Comparison of ENCODE assay signal across 26 mouse cellular contexts in genomic region chr17:10808571-10808970, GRCm38 (mm10). TPM values are rescaled to one million over a fixed set of nuclear protein-coding genes. Genes with fewer than 3 reads are reported as not detected.
A peak's percentile ranks its signal among the peaks of the same experiment; 100 is the strongest.
DNase-seq lines count a peak whose midpoint lies in the region; ATAC-seq lines count a peak whose summit lies in the region.
"Had no signal": no experiment of that assay in that cellular context is flagged by ENCODE, and none has a peak within 500 bp of the region (broad histone marks: within the 10 kb centered on the region; RNA-seq: fewer than 3 reads in every experiment).

No protein-coding gene starts in this region.

- H3K4me1 ChIP-seq in hindbrain, embryonic 16.5 days (ENCODE audit: control insufficient read depth, insufficient read depth, low read depth, low read length): peaks cover 3% of the 10 kb centered on the region
- H3K4me1 ChIP-seq in hindbrain, embryonic 11.5 days (replicated peaks; ENCODE audit: control insufficient read depth, insufficient read depth, low read length): no peaks in the 10 kb centered on the region
- H3K4me1 ChIP-seq: embryonic facial prominence, embryonic 10.5 days; embryonic facial prominence, embryonic 13.5 days; forebrain, embryonic 12.5 days; heart, embryonic 10.5 days; heart, embryonic 13.5 days had no signal

- H3K27me3 ChIP-seq in hindbrain, embryonic 16.5 days (replicated peaks; ENCODE audit: control insufficient read depth, insufficient read depth, low read length): no peaks in the 10 kb centered on the region
- no peaks in the 10 kb centered on the region for H3K27me3 ChIP-seq in hindbrain, embryonic 11.5 days (ENCODE audit: control insufficient read depth, insufficient read depth, low read length)
- H3K27me3 ChIP-seq: embryonic facial prominence, embryonic 13.5 days; forebrain, embryonic 12.5 days; heart, embryonic 13.5 days; hindbrain, embryonic 13.5 days had no signal

- no peak overlapping the region for H3K9ac ChIP-seq in hindbrain, embryonic 16.5 days (ENCODE audit: low read depth, low read length)
- H3K9ac ChIP-seq in hindbrain, embryonic 11.5 days (ENCODE audit: low read depth, low read length): no peak overlapping the region
- H3K9ac ChIP-seq: embryonic facial prominence, embryonic 13.5 days; forebrain, embryonic 12.5 days; heart, embryonic 13.5 days; hindbrain, embryonic 13.5 days had no signal

- H3K9me3 ChIP-seq in hindbrain, embryonic 16.5 days (ENCODE audit: control insufficient read depth, low read length): no peaks in the 10 kb centered on the region
- H3K9me3 ChIP-seq in hindbrain, embryonic 11.5 days (ENCODE audit: control insufficient read depth, low read length): no peaks in the 10 kb centered on the region
- H3K9me3 ChIP-seq: embryonic facial prominence, embryonic 10.5 days; embryonic facial prominence, embryonic 13.5 days; forebrain, embryonic 12.5 days; heart, embryonic 10.5 days; heart, embryonic 13.5 days; hindbrain, embryonic 13.5 days had no signal

- WGBS in hindbrain, embryonic 16.5 days: 65% methylated on average over 2 of the region's 2 CpGs
- WGBS in hindbrain, embryonic 11.5 days: 76% methylated on average over 2 of the region's 2 CpGs

- peak; percentile 4 for DNase-seq in cerebellum, adult 9-11 months
- DNase-seq in cerebellum, adult 9-10 months: no peak
- no peak for DNase-seq in hindbrain, embryonic 11.5 days (ENCODE audit: low spot score)
- DNase-seq in brain, adult 2 months (ENCODE audit: low read depth, low spot score): peak; percentile 36
- DNase-seq in cerebellum, postnatal 25 days: peak; percentile 18 to 27
- DNase-seq: adrenal gland, adult 2 months; adrenal gland, postnatal 14 days; embryo, embryonic 11 days; gastrocnemius, postnatal 10 days; gastrocnemius, postnatal 36 days; heart, adult 2 months; heart, postnatal 14 days; heart, postnatal 4 days; kidney, adult 2 months had no signal

- H3K4me3 ChIP-seq in hindbrain, embryonic 16.5 days (ENCODE audit: low read length): no peak overlapping the region
- no peak overlapping the region for H3K4me3 ChIP-seq in hindbrain, embryonic 11.5 days (ENCODE audit: low read depth, low read length)
- H3K4me3 ChIP-seq: embryonic facial prominence, embryonic 10.5 days; embryonic facial prominence, embryonic 13.5 days; erythroblast, embryonic 14.5 days; forebrain, embryonic 12.5 days; heart, adult 2 months; heart, embryonic 10.5 days; heart, embryonic 13.5 days; hindbrain, embryonic 13.5 days had no signal

- no peak overlapping the region for H3K4me2 ChIP-seq in hindbrain, embryonic 16.5 days (ENCODE audit: low read length)
- H3K4me2 ChIP-seq in hindbrain, embryonic 11.5 days (replicated peaks; ENCODE audit: low read depth, low read length): no peak overlapping the region
- H3K4me2 ChIP-seq: embryonic facial prominence, embryonic 13.5 days; forebrain, embryonic 12.5 days; heart, embryonic 13.5 days; hindbrain, embryonic 13.5 days had no signal

- ATAC-seq in hindbrain, embryonic 16.5 days: no peak
- no peak for ATAC-seq in hindbrain, embryonic 11.5 days (ENCODE audit: low FRiP score)
- ATAC-seq: CD4-positive, CD25-positive, alpha-beta regulatory T cell, adult 4 months; forebrain, embryonic 16.5 days; intestine, postnatal 0 days had no signal

- 0 out of 2 replicates have a peak overlapping the region, but pooled peaks have one; percentile 17 for H3K27ac ChIP-seq in hindbrain, embryonic 16.5 days (ENCODE audit: low read depth, low read length)
- no peak overlapping the region for H3K27ac ChIP-seq in hindbrain, embryonic 11.5 days (ENCODE audit: low read depth, low read length)
- H3K27ac ChIP-seq: embryonic facial prominence, embryonic 10.5 days; embryonic facial prominence, embryonic 13.5 days; forebrain, embryonic 12.5 days; heart, adult 2 months; heart, embryonic 10.5 days; heart, embryonic 13.5 days; hindbrain, embryonic 13.5 days had no signal

- no peaks in the 10 kb centered on the region for H3K36me3 ChIP-seq in hindbrain, embryonic 16.5 days (ENCODE audit: control insufficient read depth, insufficient read depth, low read length)
- no peaks in the 10 kb centered on the region for H3K36me3 ChIP-seq in hindbrain, embryonic 11.5 days (ENCODE audit: control insufficient read depth, insufficient read depth, low read length)
- H3K36me3 ChIP-seq: embryonic facial prominence, embryonic 10.5 days; embryonic facial prominence, embryonic 13.5 days; forebrain, embryonic 12.5 days; heart, embryonic 10.5 days; heart, embryonic 13.5 days; hindbrain, embryonic 13.5 days had no signal

RNA-seq across cellular contexts. Expression of gene Pacrg, which starts 31.5 kb away (rescaled TPM):
- polyA plus RNA-seq in hindbrain, embryonic 16.5 days (2015; fragmentation: Nextera tagmentation; extraction: Ambion mirVana): 21.7 and 23.2 TPM in 2 replicates
- polyA plus RNA-seq in hindbrain, embryonic 11.5 days (2014; fragmentation: Nextera tagmentation; extraction: Ambion mirVana): 5.8 and 6.9 TPM in 2 replicates
- polyA plus RNA-seq: CD4-positive, CD25-positive, alpha-beta regulatory T cell, adult 4 months; erythroblast, embryonic 14.5 days had no signal

RNA-seq across cellular contexts. Expression of gene Prkn, which starts 31.6 kb away (rescaled TPM):
- 5.7 and 7.3 TPM in 2 replicates for polyA plus RNA-seq in hindbrain, embryonic 16.5 days (2015; fragmentation: Nextera tagmentation; extraction: Ambion mirVana)
- polyA plus RNA-seq in hindbrain, embryonic 11.5 days (2014; fragmentation: Nextera tagmentation; extraction: Ambion mirVana): 1.9 and 2.2 TPM in 2 replicates
- polyA plus RNA-seq: C2C12; erythroblast, embryonic 14.5 days had no signal

Comparison
In these comparisons a context has a peak if more than half of its experiments do, and no peak if none do; other contexts are left out.
1. DNase-seq: peak in cerebellum, adult 9-11 months (single experiment), brain, adult 2 months (single experiment) and cerebellum, postnatal 25 days (2 of 2); none in cerebellum, adult 9-10 months (single experiment) and hindbrain, embryonic 11.5 days (single experiment).